Mouse (Mus musculus) ovary, postnatal 10 days (tissue): ENCODE measurements around the gene Eif5a2.

Experiments used
- DNase-seq: peaks from one replicate; pipeline ENCODE4 v3.0.0; 2022; ENCODE audit warnings: low spot score

Gene Eif5a2

GRCm38 (mm10) chr3:28811441-28811840, 30.4 kb downstream of the Eif5a2 start:
- no peak for DNase-seq

GRCm38 (mm10) chr3:28814361-28814760, 33.3 kb downstream of the Eif5a2 start:
- DNase-seq = no peak

GRCm38 (mm10) chr3:28816010-28816540, 35.0 kb downstream of the Eif5a2 start:
- no peak for DNase-seq

- no peak for DNase-seq
These were observed 45.2 kb downstream of the Eif5a2 start for GRCm38 (mm10) chr3:28826272-28826671.

GRCm38 (mm10) chr3:28827605-28828004, 46.5 kb downstream of the Eif5a2 start:
- DNase-seq = no peak

- DNase-seq = no peak
These were observed 48.4 kb downstream of the Eif5a2 start for GRCm38 (mm10) chr3:28829454-28829853.

- DNase-seq = no peak
These were observed 55.8 kb downstream of the Eif5a2 start for GRCm38 (mm10) chr3:28836796-28837371.

GRCm38 (mm10) chr3:28841886-28842649, 61.0 kb downstream of the Eif5a2 start:
- no peak for DNase-seq

- DNase-seq = no peak
These were observed 62.2 kb downstream of the Eif5a2 start for GRCm38 (mm10) chr3:28843231-28843630.

- no peak for DNase-seq
These were observed 66.0 kb downstream of the Eif5a2 start for GRCm38 (mm10) chr3:28847115-28847514.
